Mouse (Mus musculus) ES-E14 (cell line): ENCODE data around the gene Mpg.

Experiments used
- MAFK ChIP-seq: IDR thresholded peaks from 2 replicates; pipeline ENCODE4 v1.6.1; 2014; ENCODE audit warnings: mild to moderate bottlenecking, low read depth, low read length, inconsistent platforms; ENCODE audit not compliant: insufficient read depth
- ZC3H11A ChIP-seq: IDR thresholded peaks from 2 replicates; pipeline ENCODE4 v1.6.1; 2012; ENCODE audit warnings: low read depth, mild to moderate bottlenecking, inconsistent platforms, low read length, borderline replicate concordance
- ZNF384 ChIP-seq: IDR thresholded peaks from 2 replicates; pipeline ENCODE4 v1.6.1; 2012; ENCODE audit warnings: low read depth, low read length, inconsistent platforms

- TF ChIP-seq ZNF384 (no peak), MAFK (no peak), ZC3H11A (no peak)
Observed at GRCm38 (mm10) chr11:32237411-32237795, 11.1 kb downstream of the Mpg start.
